Mouse (Mus musculus): ENCODE data around the gene Cdca7. TPM values are rescaled to one million over a fixed set of nuclear protein-coding genes. Genes with fewer than 3 reads are reported as not detected.

The Cdca7 gene
- polyA plus RNA-seq, 1 experiment: 5.1 TPM

DNA sequence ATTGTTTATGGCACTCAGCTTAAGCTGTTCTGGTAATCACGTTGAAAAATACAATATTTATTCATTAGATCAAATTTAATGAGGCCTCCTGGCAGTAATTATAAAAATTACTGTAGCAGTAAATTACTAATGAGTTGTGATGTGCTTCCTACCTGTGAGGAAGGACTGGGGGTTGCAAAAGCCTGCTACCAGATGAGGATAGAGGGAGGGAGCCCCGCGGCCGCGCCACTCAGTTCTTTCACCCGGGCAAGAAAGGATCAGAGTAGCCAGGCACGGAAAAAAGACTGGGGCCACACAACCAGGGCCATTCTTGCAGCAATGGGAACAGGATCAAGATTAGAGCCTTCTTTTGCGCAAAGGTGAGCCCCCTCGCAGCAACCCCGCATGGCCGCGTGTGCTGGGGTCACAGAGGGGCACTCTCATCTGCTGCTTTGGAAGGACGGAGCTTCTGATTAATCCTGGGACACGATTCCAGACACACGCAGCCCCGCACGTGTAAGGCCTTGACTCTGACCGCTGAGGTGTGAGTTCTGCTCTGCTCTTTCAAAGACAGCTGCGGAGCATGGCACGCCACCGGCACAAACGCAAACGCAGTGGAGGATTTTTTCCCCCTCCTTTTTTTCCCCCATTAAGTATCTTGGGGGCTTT, 23.2 kb downstream of the Cdca7 start:
- no peaks in the 10 kb centered on the region for H3K79me2 ChIP-seq (ENCODE audit: control insufficient read depth, insufficient read depth)
- H3K4me3 ChIP-seq: no peak overlapping the region
- H3ac ChIP-seq (ENCODE audit: control insufficient read depth, insufficient read length): no peak overlapping the region
- no peaks in the 10 kb centered on the region for H3K36me3 ChIP-seq (ENCODE audit: control insufficient read depth, insufficient read depth)
- H3K4me2 ChIP-seq (ENCODE audit: low read depth): no peak overlapping the region
- peaks cover 12% of the 10 kb centered on the region for H3K27me3 ChIP-seq (ENCODE audit: control insufficient read depth, insufficient read depth, insufficient read length)
- TF ChIP-seq TCF3 (IDR thresholded peaks at IDR 0.05; ENCODE audit: insufficient read length, low read depth): no peak
- TF ChIP-seq CEBPB (IDR thresholded peaks at IDR 0.05; ENCODE audit: insufficient read depth, poor library complexity, severe bottlenecking): no peak

DNA sequence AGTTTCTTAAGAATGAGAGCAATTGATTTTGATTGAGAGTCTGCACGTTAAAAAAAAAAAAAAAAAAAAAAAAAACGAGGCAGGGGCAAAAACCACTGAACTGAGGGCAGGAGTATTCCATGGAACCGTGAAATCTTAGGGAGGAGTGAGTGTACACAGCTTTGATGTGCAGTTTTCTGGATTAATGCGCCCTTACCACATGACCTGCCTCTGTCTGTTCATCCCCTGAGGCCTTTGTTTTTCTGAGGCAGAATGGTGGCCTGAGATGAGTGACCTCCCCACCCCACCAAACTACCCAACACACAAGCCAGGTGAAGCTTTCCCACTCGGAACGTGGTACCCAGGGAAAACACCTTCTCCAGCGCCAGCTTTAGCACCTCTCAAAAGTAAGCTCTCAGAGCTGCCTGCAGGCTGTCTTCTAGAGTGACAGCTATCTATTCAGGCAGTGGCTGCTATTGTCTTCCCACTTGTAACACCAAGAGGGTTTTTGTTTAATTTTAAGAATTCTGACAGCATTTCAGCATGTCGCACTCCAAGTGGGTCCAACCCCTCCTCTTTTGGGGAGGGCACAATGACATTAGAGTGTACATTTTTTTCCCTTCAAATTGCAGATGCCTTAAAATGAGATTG, 23.9 kb downstream of the Cdca7 start:
- H3K4me3 ChIP-seq: no peak overlapping the region
- H3K79me2 ChIP-seq (ENCODE audit: control insufficient read depth, insufficient read depth): no peaks in the 10 kb centered on the region

DNA sequence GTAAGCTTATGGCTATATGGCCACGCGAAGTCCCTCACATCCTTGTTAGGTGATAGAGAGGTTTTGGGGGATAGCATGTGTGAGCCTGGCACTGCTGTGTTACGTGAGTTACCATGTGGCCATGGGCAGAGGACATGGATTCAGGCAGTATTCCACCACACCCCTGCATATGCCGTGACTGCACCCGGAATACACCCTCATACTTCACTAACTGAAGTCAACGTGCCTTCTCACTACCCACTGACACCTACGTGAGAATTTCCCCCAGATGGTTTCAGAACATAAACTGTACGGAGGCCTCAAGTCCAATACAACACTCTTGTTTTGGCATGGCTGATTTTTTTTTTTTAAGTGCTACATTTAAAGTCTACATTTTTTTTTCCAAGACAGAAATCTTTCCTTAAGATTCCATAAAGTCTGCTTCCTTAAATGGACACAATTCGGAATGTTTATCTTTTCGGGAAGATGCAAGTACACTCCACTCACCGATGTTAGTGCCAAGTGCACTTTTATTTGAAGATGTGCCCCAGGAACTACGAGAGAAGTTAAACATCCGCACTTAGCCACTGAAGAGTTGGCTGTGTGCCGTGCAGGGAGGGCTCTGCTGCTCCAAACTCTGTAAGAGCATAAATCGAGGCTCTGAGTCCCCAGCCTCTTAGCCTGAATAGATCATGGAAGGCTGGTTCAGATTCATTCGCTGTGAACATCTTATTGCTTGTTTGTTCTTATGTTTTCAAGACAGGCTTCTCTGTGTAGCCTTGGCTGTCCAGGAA, 26.3 kb downstream of the Cdca7 start:
- Histone ChIP-seq H3K79me2 (ENCODE audit: control insufficient read depth, insufficient read depth) (no peaks in the 10 kb centered on the region), H3K27me3 (ENCODE audit: control insufficient read depth, insufficient read depth, insufficient read length) (peaks cover 4% of the 10 kb centered on the region), H3K36me3 (ENCODE audit: control insufficient read depth, insufficient read depth) (no peaks in the 10 kb centered on the region), H3K4me2 (ENCODE audit: low read depth) (no peak overlapping the region), H3K4me3 (no peak overlapping the region), H3ac (ENCODE audit: control insufficient read depth, insufficient read length) (no peak overlapping the region)
- TF ChIP-seq POLR2A (IDR thresholded peaks at IDR 0.05; ENCODE audit: insufficient read length, low read depth) (no peak), REST (IDR thresholded peaks at IDR 0.05; ENCODE audit: insufficient read depth, insufficient read length) (no peak), SRF (IDR thresholded peaks at IDR 0.05; ENCODE audit: control insufficient read depth, insufficient read length, low read depth) (no peak), E2F4 (IDR thresholded peaks at IDR 0.05; ENCODE audit: insufficient read depth) (no peak), TCF3 (IDR thresholded peaks at IDR 0.05; ENCODE audit: insufficient read length, low read depth) (no peak), CEBPB (IDR thresholded peaks at IDR 0.05; ENCODE audit: insufficient read depth, poor library complexity, severe bottlenecking) (no peak), USF1 (IDR thresholded peaks at IDR 0.05; ENCODE audit: low read depth) (no peak), POLR2AphosphoS2 (IDR thresholded peaks at IDR 0.05; ENCODE audit: insufficient read length, low read depth) (no peak), TCF12 (IDR thresholded peaks at IDR 0.05; ENCODE audit: insufficient read depth, poor library complexity, severe bottlenecking) (no peak), MAX (IDR thresholded peaks at IDR 0.05; ENCODE audit: low read depth) (no peak), MYOG (IDR thresholded peaks at IDR 0.05; ENCODE audit: control insufficient read depth in 1 of 3, insufficient read depth in 1 of 3, insufficient read length in 2 of 3, low read depth in 2 of 3) (no peak)

More for the DNA sequence above, 23.9 kb downstream of the Cdca7 start:
- TF ChIP-seq MAX (IDR thresholded peaks at IDR 0.05; ENCODE audit: low read depth) (no peak), REST (IDR thresholded peaks at IDR 0.05; ENCODE audit: insufficient read depth, insufficient read length) (no peak), POLR2AphosphoS2 (IDR thresholded peaks at IDR 0.05; ENCODE audit: insufficient read length, low read depth) (no peak), E2F4 (IDR thresholded peaks at IDR 0.05; ENCODE audit: insufficient read depth) (no peak), MYOD1 (IDR thresholded peaks at IDR 0.05; ENCODE audit: control insufficient read depth in 1 of 3, insufficient read length in 2 of 3, low read depth in 2 of 3) (no peak), MYOG (IDR thresholded peaks at IDR 0.05; ENCODE audit: control insufficient read depth in 1 of 3, insufficient read depth in 1 of 3, insufficient read length in 2 of 3, low read depth in 2 of 3) (no peak), CEBPB (IDR thresholded peaks at IDR 0.05; ENCODE audit: insufficient read depth, poor library complexity, severe bottlenecking) (no peak), USF1 (IDR thresholded peaks at IDR 0.05; ENCODE audit: low read depth) (no peak), TCF12 (IDR thresholded peaks at IDR 0.05; ENCODE audit: insufficient read depth, poor library complexity, severe bottlenecking) (no peak), TCF3 (IDR thresholded peaks at IDR 0.05; ENCODE audit: insufficient read length, low read depth) (no peak), SRF (IDR thresholded peaks at IDR 0.05; ENCODE audit: control insufficient read depth, insufficient read length, low read depth) (no peak), POLR2A (IDR thresholded peaks at IDR 0.05; ENCODE audit: insufficient read length, low read depth) (no peak)
- H3K4me2 ChIP-seq (ENCODE audit: low read depth): no peak overlapping the region
- no peak overlapping the region for H3ac ChIP-seq (ENCODE audit: control insufficient read depth, insufficient read length)
- peaks cover 9% of the 10 kb centered on the region for H3K27me3 ChIP-seq (ENCODE audit: control insufficient read depth, insufficient read depth, insufficient read length)
- no peaks in the 10 kb centered on the region for H3K36me3 ChIP-seq (ENCODE audit: control insufficient read depth, insufficient read depth)

DNA sequence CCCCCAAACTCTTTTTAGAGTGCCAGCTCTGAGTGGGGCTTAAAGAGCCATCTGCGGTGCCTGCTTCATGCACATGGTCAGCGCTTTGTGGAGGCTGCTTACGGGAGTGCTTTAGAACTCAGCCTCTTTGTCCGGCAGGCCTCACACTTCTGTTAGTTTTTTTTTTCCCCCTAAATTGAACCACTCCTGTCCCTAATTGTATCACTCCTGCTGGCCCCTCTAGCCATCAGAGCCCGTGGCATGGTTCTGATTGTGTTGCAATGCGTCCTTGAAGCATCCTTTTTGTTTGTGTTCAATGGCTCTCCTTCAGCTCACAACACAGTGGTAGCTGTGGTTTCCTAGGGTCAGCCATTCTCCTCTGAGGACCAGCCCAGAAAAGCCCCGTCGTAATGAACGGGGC, 27.7 kb downstream of the Cdca7 start:
- Histone ChIP-seq H3K36me3 (ENCODE audit: control insufficient read depth, insufficient read depth) (no peaks in the 10 kb centered on the region), H3K27me3 (ENCODE audit: control insufficient read depth, insufficient read depth, insufficient read length) (no peaks in the 10 kb centered on the region), H3ac (ENCODE audit: control insufficient read depth, insufficient read length) (no peak overlapping the region), H3K4me2 (ENCODE audit: low read depth) (no peak overlapping the region), H3K79me2 (ENCODE audit: control insufficient read depth, insufficient read depth) (no peaks in the 10 kb centered on the region), H3K4me3 (no peak overlapping the region)
- TF ChIP-seq POLR2A (IDR thresholded peaks at IDR 0.05; ENCODE audit: insufficient read length, low read depth) (no peak), TCF3 (IDR thresholded peaks at IDR 0.05; ENCODE audit: insufficient read length, low read depth) (no peak), MYOD1 (IDR thresholded peaks at IDR 0.05; ENCODE audit: control insufficient read depth in 1 of 3, insufficient read length in 2 of 3, low read depth in 2 of 3) (no peak), E2F4 (IDR thresholded peaks at IDR 0.05; ENCODE audit: insufficient read depth) (no peak), SRF (IDR thresholded peaks at IDR 0.05; ENCODE audit: control insufficient read depth, insufficient read length, low read depth) (no peak), MYOG (IDR thresholded peaks at IDR 0.05; ENCODE audit: control insufficient read depth in 1 of 3, insufficient read depth in 1 of 3, insufficient read length in 2 of 3, low read depth in 2 of 3) (no peak), CEBPB (IDR thresholded peaks at IDR 0.05; ENCODE audit: insufficient read depth, poor library complexity, severe bottlenecking) (no peak), TCF12 (IDR thresholded peaks at IDR 0.05; ENCODE audit: insufficient read depth, poor library complexity, severe bottlenecking) (no peak), POLR2AphosphoS2 (IDR thresholded peaks at IDR 0.05; ENCODE audit: insufficient read length, low read depth) (no peak)
